Mouse (Mus musculus) kidney, embryonic 15.5 days (tissue): Measurements from ENCODE around the gene Mrgpra3. TPM values are rescaled to one million over a fixed set of nuclear protein-coding genes. Genes with fewer than 3 reads are reported as not detected.

Experiments used
- ATAC-seq: fragments of 200-750 bp; cut with Nextera tagmentation; replicated peaks from 2 replicates; pipeline ENCODE4 v1.8.0; 2017; ENCODE audit warnings: moderate TSS enrichment; ENCODE audit not compliant: low FRiP score
- H3K27ac ChIP-seq: fragments of 300-500 bp; sonication (generic); 2 replicates; pipeline ENCODE4 v1.5.1; 2015; ENCODE audit warnings: mild to moderate bottlenecking, inconsistent platforms
- H3K27me3 ChIP-seq: fragments of 300-500 bp; sonication (generic); 2 replicates; pipeline ENCODE4 v1.6.1; 2015; ENCODE audit warnings: inconsistent platforms
- H3K36me3 ChIP-seq: fragments of 300-500 bp; sonication (generic); 2 replicates; pipeline ENCODE4 v1.6.1; 2015; ENCODE audit warnings: inconsistent platforms
- H3K4me1 ChIP-seq: fragments of 300-500 bp; sonication (generic); 2 replicates; pipeline ENCODE4 v1.6.1; 2015; ENCODE audit warnings: inconsistent platforms
- H3K4me2 ChIP-seq: fragments of 300-500 bp; sonication (generic); 2 replicates; pipeline ENCODE4 v1.6.1; 2015; ENCODE audit warnings: moderate library complexity, mild to moderate bottlenecking, inconsistent platforms
- H3K4me3 ChIP-seq: fragments of 300-500 bp; sonication (generic); replicated peaks from 2 replicates; pipeline ENCODE4 v1.5.1; 2015; ENCODE audit warnings: mild to moderate bottlenecking, inconsistent platforms
- H3K9ac ChIP-seq: fragments of 300-500 bp; sonication (generic); 2 replicates; pipeline ENCODE4 v1.6.1; 2015; ENCODE audit warnings: mild to moderate bottlenecking, inconsistent platforms
- H3K9me3 ChIP-seq: fragments of 300-500 bp; sonication (generic); replicated peaks from 2 replicates; pipeline ENCODE4 v1.6.1; 2016; ENCODE audit warnings: inconsistent platforms
- WGBS: fragments of 180-500 bp; shearing (Covaris S2); methylation state at CpG from one replicate; pipeline ENCODE4 v1.1.7; 2015; ENCODE audit warnings: mixed read lengths; 5-methylcytosine and 5-hydroxymethylcytosine counted together
- polyA plus RNA-seq: library from polyadenylated mRNA; unstranded; fragments of >200 nt; fragmentation: Nextera tagmentation; extraction: Ambion mirVana; gene quantifications from 2 replicates; pipeline ENCODE4 v1.2.1, GENCODE M21; 2015

The Mrgpra3 gene
- polyA plus RNA-seq = not detected in 2 replicates

DNA sequence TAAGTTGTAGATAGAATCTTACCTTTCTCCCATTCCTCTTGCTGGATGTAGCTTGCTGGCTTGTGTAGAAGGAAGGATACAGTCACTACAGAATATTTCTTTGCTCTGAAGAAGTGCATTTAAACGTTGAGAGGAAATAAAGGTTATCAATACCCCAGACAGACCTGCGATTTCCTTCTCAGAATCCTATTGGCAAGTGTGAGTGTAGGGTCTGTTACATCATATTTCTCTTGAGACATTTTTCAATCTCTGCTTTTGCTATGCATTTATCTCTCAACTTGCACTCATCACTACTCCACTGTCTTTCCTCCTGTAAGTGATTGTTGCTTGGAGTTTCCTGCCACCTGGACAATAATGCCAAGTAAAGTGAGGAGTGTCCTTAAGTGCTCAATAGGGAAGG lies at the start of gene Mrgpra3:
TSS of gene Mrgpra3 (minus strand) at position 101 of the 400 bp plus-strand sequence.
- no peak within 1 kb of the TSS for H3K4me3 ChIP-seq
- WGBS = 63% methylated on average over 2 of the region's 2 CpGs
- no peak within 1 kb of the TSS for H3K4me2 ChIP-seq
- H3K9me3 ChIP-seq = peaks cover 8% of the 10 kb centered on the region; the same call in 1 of the 2 replicates
- ATAC-seq = no peak
- no peak within 1 kb of the TSS for H3K27ac ChIP-seq
- no peaks in the 10 kb centered on the region for H3K27me3 ChIP-seq
- no peaks in the 10 kb centered on the region for H3K4me1 ChIP-seq
- H3K9ac ChIP-seq = no peak within 1 kb of the TSS
- H3K36me3 ChIP-seq = no peaks in the 10 kb centered on the region

Other genes with a start within 250 kb of the Mrgpra3 start
- gene Mrgpra1, start 247.1 kb downstream of the Mrgpra3 start, polyA plus RNA-seq = not detected in 2 replicates
- gene Mrgpra2a, start 149.2 kb downstream of the Mrgpra3 start, polyA plus RNA-seq = not detected in 2 replicates
- gene Mrgpra2b, start 72.5 kb downstream of the Mrgpra3 start, polyA plus RNA-seq = not detected in 2 replicates